Mouse (Mus musculus) kidney, adult 2 months (tissue): Measurements from ENCODE around the gene Prkg2.

Experiments
- CTCF ChIP-seq: fragments of 200-500 bp; conservative IDR thresholded peaks from 2 replicates; pipeline ENCODE4 v1.5.1; 2011; ENCODE audit warnings: low read depth, mild to moderate bottlenecking, control low read depth, low read length, moderate library complexity, mixed read lengths; ENCODE audit not compliant: insufficient read depth, insufficient read length
- POLR2A ChIP-seq: fragments of 200-500 bp; IDR thresholded peaks from one replicate; pipeline ENCODE4 v1.6.1; 2011; ENCODE audit warnings: low read depth, low read length, control low read depth

DNA sequence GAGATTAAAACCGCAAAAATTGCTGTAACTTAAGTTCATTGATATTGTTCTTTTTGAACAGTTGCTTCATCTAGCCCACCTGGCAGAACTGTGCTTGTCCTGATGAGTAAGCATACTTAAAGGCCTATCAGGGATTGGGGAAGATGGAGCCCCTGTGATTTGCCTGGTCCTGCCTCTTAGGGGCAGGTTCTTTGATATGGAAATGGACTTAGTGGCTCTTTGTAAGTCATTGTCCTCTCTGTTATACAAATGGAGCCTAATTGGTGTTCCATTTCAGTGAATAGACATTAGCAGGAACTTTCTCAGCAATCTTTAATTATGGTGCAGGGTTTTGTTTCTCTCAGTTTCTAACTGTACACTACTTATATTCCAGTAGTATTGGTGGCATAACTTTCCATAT is 115.5 kb downstream of the Prkg2 start:
- TF ChIP-seq CTCF (no peak), POLR2A (no peak)
